Mouse (Mus musculus) spleen, adult 2 months (tissue): ENCODE measurements around the gene Gtpbp6. TPM values are rescaled to one million over a fixed set of nuclear protein-coding genes. Genes with fewer than 3 reads are reported as not detected.

Experiments used
- DNase-seq, 2 experiments: peaks; one replicate each; pipeline versions ENCODE4 v3.0.0 to v3.0.0-alpha.2; 2012 to 2021; ENCODE audit warnings: low spot score in 2 of 2, low read depth in 1 of 2
- H3K27ac ChIP-seq: fragments of 200-500 bp; 2 replicates; pipeline ENCODE4 v1.5.1; 2012; ENCODE audit warnings: low read length, inconsistent platforms; ENCODE audit not compliant: insufficient read depth
- H3K27me3 ChIP-seq: fragments of 200-500 bp; 2 replicates; pipeline ENCODE4 v1.6.1; 2012; ENCODE audit warnings: mild to moderate bottlenecking, moderate library complexity, low read length, inconsistent platforms; ENCODE audit not compliant: control insufficient read depth, insufficient read depth
- H3K36me3 ChIP-seq: fragments of 200-500 bp; 2 replicates; pipeline ENCODE4 v1.6.1; 2012; ENCODE audit warnings: mild to moderate bottlenecking, low read length, inconsistent platforms; ENCODE audit not compliant: control insufficient read depth, insufficient read depth
- H3K4me1 ChIP-seq: fragments of 200-500 bp; 2 replicates; pipeline ENCODE4 v1.6.1; 2011; ENCODE audit warnings: inconsistent platforms; ENCODE audit not compliant: control insufficient read depth, insufficient read depth, insufficient read length
- H3K4me3 ChIP-seq: fragments of 200-500 bp; 2 replicates; pipeline ENCODE4 v1.5.1; 2011; ENCODE audit warnings: mild to moderate bottlenecking, inconsistent platforms; ENCODE audit not compliant: insufficient read depth, insufficient read length; ENCODE audit errors: extremely low read depth
- CTCF ChIP-seq: fragments of 200-500 bp; IDR thresholded peaks from 2 replicates; pipeline ENCODE4 v1.5.1; 2011; ENCODE audit warnings: mild to moderate bottlenecking, inconsistent platforms; ENCODE audit not compliant: insufficient read depth, insufficient read length, insufficient replicate concordance; ENCODE audit errors: extremely low read depth
- POLR2A ChIP-seq: fragments of 200-500 bp; IDR thresholded peaks from 2 replicates; pipeline ENCODE4 v1.6.1; 2011; ENCODE audit warnings: low read depth, low read length, inconsistent platforms
- WGBS: fragments of 180-500 bp; shearing (Covaris S2); methylation state at CpG from one replicate; pipeline ENCODE4 v1.1.7; 2018; 5-methylcytosine and 5-hydroxymethylcytosine counted together
- polyA plus RNA-seq: library from polyadenylated mRNA; depleted of rRNA; stranded (reverse); fragments of >200 nt; gene quantifications from 2 replicates; pipeline ENCODE4 v1.2.3, GENCODE M21; 2012; rRNA removed

Gene Gtpbp6
- 156 and 207 TPM in 2 replicates for polyA plus RNA-seq

GRCm38 (mm10) chr5:110107581-110108304 lies at the start of gene Gtpbp6:
Gtpbp6 (minus strand) TSS chr5:110108197.
- Histone ChIP-seq H3K27ac (peak within 1 kb of the TSS; percentile 85), H3K27me3 (no peaks in the 10 kb centered on the region), H3K36me3 (peaks cover 21% of the 10 kb centered on the region), H3K4me3 (peak within 1 kb of the TSS; percentile 89), H3K4me1 (peaks cover 4% of the 10 kb centered on the region)
- under 1% methylated on average over 71 of the region's 71 CpGs for WGBS
- TF ChIP-seq CTCF (no peak), POLR2A (peak; percentile 40)
- peak; percentile 88 to 92 for DNase-seq

- WGBS, result 94% methylated on average over 5 of the region's 5 CpGs
- Histone ChIP-seq H3K4me3 (no peak overlapping the region), H3K4me1 (no peaks in the 10 kb centered on the region), H3K36me3 (peaks cover 27% of the 10 kb centered on the region), H3K27me3 (no peaks in the 10 kb centered on the region), H3K27ac (no peak overlapping the region)
- TF ChIP-seq POLR2A (no peak), CTCF (peak; percentile 18; the same call in 1 of the 2 replicates)
- DNase-seq, result no peak
These were observed 35.0 kb upstream of the Gtpbp6 start for GRCm38 (mm10) chr5:110143007-110143406.

DNA sequence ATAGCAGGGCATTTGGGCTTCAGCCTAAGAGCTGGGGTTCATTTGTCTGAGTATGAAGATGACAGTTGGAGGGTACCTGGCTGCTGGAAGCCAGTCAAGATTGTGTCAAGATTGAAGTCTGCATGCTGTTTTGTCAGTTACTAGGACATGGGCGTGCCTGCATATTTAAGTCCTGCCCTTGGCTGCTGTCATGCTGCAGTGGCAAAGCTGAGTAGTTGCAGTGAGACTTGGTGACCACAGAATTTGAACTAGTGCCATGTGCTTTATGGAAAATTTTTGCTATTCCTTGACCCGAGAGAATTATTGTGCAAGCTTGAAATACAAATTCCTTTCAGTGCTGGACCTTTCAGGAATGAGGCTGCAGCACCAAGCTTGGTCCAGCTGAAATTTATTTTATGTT lies 34.3 kb upstream of the Gtpbp6 start:
- Histone ChIP-seq H3K36me3 (peaks cover 24% of the 10 kb centered on the region), H3K27ac (no peak overlapping the region), H3K4me1 (no peaks in the 10 kb centered on the region), H3K4me3 (no peak overlapping the region), H3K27me3 (no peaks in the 10 kb centered on the region)
- DNase-seq, result no peak
- 82% methylated on average over 2 of the region's 2 CpGs for WGBS
- no peak for TF ChIP-seq CTCF
- no peak for TF ChIP-seq POLR2A

DNA sequence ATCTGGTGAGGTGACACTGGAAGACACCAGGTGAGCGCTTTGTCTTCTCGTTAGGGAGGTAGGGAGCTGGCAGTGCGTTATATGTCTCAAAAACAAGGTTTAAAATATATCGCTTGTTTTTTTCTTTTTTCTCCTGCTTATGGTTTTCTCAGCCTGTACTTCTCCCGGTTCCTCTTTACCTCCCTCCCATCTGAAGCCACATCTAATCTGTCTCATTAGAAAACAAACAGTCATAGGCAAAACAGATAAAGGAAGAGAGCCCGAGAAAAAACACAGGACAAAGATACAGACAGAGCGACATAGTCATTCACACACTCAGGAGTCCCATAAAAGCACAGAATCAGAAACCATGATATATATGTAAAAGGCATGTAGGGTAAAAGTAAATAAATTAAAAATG lies 32.4 kb upstream of the Gtpbp6 start:
- TF ChIP-seq POLR2A (no peak), CTCF (no peak)
- 91% methylated on average over 7 of the region's 7 CpGs for WGBS
- no peak for DNase-seq
- Histone ChIP-seq H3K4me1 (no peaks in the 10 kb centered on the region), H3K27me3 (no peaks in the 10 kb centered on the region), H3K36me3 (peaks cover 18% of the 10 kb centered on the region), H3K27ac (no peak overlapping the region), H3K4me3 (no peak overlapping the region)

DNA sequence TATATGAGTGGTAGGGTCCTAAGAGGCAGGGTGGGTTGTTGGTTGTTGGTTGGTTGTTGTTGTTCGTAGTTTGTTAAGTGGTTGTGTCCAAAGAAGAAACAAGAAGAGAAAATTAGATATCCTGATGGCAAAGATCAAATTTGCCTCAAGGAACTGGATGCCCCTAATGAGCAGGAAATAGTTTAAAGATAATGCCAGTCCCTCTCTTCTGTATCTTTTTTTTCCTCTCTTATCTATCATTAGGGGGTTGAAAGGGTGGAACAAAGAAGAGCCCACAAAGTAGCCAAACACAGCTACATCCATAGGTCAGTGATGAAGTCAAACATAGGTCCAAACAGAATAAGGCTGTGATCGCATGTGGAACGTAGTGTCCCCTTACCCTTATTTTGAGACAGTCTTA lies 31.3 kb upstream of the Gtpbp6 start:
- H3K4me1 ChIP-seq, result no peaks in the 10 kb centered on the region
- no peaks in the 10 kb centered on the region for H3K27me3 ChIP-seq
- H3K4me3 ChIP-seq, result no peak overlapping the region
- peaks cover 12% of the 10 kb centered on the region for H3K36me3 ChIP-seq
- no peak overlapping the region for H3K27ac ChIP-seq
- WGBS, result 90% methylated on average over 3 of the region's 3 CpGs
- DNase-seq, result no peak
- TF ChIP-seq POLR2A (no peak), CTCF (no peak)

DNA sequence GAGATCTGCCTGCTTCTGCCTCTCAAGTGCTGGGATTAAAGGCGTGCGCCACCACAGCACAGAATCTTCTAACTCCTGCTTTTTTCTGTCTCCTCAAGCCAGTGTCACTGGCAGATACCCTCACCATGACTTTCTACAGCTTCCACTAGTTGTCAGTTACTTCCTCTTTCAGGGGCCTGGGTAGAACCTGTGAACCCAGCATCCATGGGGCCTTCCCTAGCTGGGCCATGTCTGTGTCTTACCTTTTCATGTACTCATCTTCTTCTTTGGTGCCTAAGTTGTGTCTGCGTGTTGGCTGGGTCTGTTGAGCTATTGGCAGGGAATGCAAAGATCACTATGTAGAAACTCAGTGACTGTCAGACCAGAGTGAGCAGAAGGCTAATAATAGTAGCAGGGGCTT lies 29.8 kb upstream of the Gtpbp6 start:
- DNase-seq, result no peak
- Histone ChIP-seq H3K4me3 (no peak overlapping the region), H3K27me3 (no peaks in the 10 kb centered on the region), H3K4me1 (no peaks in the 10 kb centered on the region), H3K36me3 (peaks cover 7% of the 10 kb centered on the region), H3K27ac (no peak overlapping the region)
- 99% methylated on average over 3 of the region's 3 CpGs for WGBS
- TF ChIP-seq POLR2A (no peak), CTCF (no peak)

DNA sequence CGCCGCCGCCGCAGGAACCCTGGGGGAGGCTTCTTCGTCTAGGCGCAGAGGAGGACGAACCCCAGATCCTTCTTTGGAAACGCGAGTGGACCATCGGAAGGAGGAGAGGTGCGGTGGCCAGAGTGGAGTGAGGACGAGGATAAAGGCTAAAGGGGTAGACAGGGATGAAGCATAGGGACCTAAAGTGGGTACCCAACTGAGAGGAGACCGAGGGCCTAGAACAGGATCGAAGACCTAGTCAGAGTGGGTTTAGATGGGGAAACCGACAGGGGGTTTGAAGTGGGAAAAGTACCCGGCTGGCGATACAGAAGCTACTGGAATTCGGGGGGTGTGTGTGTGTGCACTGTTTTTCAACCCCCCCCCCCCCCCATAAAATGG lies 28.1 kb upstream of the Gtpbp6 start:
- TF ChIP-seq POLR2A (no peak), CTCF (no peak)
- Histone ChIP-seq H3K4me1 (no peaks in the 10 kb centered on the region), H3K4me3 (peak overlapping the region; percentile 88), H3K27me3 (no peaks in the 10 kb centered on the region), H3K27ac (peak overlapping the region; percentile 76), H3K36me3 (peaks cover 3% of the 10 kb centered on the region)
- 4% methylated on average over 18 of the region's 18 CpGs for WGBS
- no peak for DNase-seq
